Mouse (Mus musculus) E14TG2a.4 (cell line): ENCODE results near the gene Gm17662.

Experiments used
- H3K27me3 ChIP-seq: 2 replicates; pipeline ENCODE4 v1.6.1; 2014; ENCODE audit warnings: low read length, control low read depth; ENCODE audit not compliant: insufficient read depth
- H3K36me3 ChIP-seq: 2 replicates; pipeline ENCODE4 v1.6.1; 2014; ENCODE audit warnings: low read length, control low read depth; ENCODE audit not compliant: insufficient read depth
- H3K4me1 ChIP-seq: replicated peaks from 2 replicates; pipeline ENCODE4 v1.6.1; 2014; ENCODE audit warnings: low read depth, low read length, control low read depth
- H3K4me3 ChIP-seq: replicated peaks from 2 replicates; pipeline ENCODE4 v1.5.1; 2014; ENCODE audit warnings: mild to moderate bottlenecking, low read length
- H3K9me3 ChIP-seq: 2 replicates; pipeline ENCODE4 v1.6.1; 2014; ENCODE audit warnings: low read length, control low read depth
- CTCF ChIP-seq: conservative IDR thresholded peaks from 2 replicates; pipeline ENCODE4 v1.5.1; 2014; ENCODE audit warnings: low read length
- NANOG ChIP-seq: IDR thresholded peaks from 2 replicates; pipeline ENCODE4 v1.6.1; 2014; ENCODE audit warnings: borderline replicate concordance, low read length, mixed read lengths
- POU5F1 ChIP-seq: IDR thresholded peaks from 2 replicates; pipeline ENCODE4 v1.6.1; 2014; ENCODE audit warnings: low read length, borderline replicate concordance

The Gm17662 gene

DNA sequence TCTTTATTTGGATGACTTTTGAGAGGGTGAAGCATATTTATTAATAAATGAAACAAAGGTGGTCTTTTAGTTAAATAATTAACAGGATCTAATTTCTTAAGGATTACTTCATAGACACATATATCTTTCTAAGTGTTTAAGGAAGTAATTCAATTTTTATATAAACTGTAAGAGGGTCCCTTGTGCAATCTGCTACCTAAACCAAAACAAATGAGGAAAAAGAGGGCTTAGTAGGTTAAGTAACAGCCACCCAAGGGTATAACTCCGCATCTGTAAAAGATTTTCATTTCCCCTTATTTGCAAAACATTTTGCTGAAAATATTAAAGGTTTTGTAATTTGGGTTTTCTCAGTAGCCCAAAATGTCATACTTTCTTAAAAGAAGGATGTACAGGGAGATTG lies 7.3 kb downstream of the Gm17662 start:
- TF ChIP-seq POU5F1 = no peak
- TF ChIP-seq NANOG = no peak
- TF ChIP-seq CTCF = no peak
- Histone ChIP-seq H3K36me3 (no peaks in the 10 kb centered on the region), H3K27me3 (no peaks in the 10 kb centered on the region), H3K4me1 (no peaks in the 10 kb centered on the region), H3K4me3 (no peak overlapping the region), H3K9me3 (no peaks in the 10 kb centered on the region)

DNA sequence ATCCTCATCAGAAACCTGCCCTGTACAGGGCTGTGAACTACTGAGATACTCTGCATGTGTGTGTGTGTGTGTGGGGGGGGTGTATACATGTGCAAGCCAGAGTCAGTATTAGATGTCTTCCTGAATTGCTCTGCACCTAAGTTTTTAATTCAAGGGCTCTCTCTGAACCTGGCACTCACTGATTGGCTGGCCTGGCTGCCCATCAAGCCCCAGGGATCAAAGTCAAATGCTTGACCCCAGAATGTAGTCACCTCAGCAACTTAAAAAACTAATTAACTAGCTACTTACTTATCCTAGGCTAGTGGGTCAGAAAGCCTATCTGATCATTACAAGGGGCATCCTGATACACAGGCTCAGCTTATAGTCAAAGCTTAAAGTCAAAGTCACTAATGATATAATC lies 12.5 kb downstream of the Gm17662 start:
- no peaks in the 10 kb centered on the region for H3K27me3 ChIP-seq
- no peaks in the 10 kb centered on the region for H3K9me3 ChIP-seq
- TF ChIP-seq NANOG (no peak), CTCF (no peak), POU5F1 (no peak)
- no peak overlapping the region for H3K4me3 ChIP-seq
- H3K4me1 ChIP-seq = no peaks in the 10 kb centered on the region
- H3K36me3 ChIP-seq = no peaks in the 10 kb centered on the region

DNA sequence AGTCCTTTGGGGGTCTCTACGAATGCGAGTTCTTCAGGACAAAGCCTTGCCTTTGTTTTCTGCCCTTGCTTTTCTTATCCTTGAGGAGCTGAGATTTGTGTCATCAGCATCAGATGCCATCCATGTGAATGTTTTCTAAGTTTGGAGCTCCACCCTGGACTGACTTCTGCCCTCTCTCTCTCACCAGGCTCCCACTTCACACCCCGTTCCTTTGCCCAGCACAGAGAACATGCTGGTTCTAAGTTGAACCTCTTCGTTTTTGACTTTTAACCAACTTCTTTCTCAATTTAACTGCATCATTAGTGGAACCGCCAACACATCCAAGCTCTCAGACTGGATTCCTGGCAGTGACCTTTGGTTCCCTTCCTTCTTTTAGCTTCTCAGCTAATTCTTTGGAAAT lies 13.1 kb downstream of the Gm17662 start:
- Histone ChIP-seq H3K9me3 (no peaks in the 10 kb centered on the region), H3K27me3 (no peaks in the 10 kb centered on the region), H3K4me3 (no peak overlapping the region), H3K4me1 (no peaks in the 10 kb centered on the region), H3K36me3 (no peaks in the 10 kb centered on the region)
- TF ChIP-seq NANOG = no peak
- no peak for TF ChIP-seq CTCF
- TF ChIP-seq POU5F1 = no peak

DNA sequence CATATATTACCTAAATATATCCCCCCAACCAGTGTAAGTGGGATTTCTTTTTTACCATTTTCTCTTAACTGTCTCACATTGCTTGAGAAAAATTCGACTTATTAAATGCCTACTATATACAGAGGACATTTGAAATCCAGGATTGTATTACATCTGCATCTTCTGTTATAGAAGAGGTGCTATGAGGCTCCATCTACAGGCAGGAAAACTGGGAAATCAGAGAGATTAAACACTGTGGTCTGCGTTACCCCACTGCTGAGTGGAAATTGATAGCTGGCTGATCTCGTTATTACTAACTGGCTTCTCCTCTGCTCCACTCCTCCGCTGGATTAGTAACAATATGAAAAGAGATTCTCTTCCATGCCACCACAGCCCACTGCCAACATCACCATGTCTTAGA lies 18.7 kb downstream of the Gm17662 start:
- Histone ChIP-seq H3K4me3 (no peak overlapping the region), H3K4me1 (no peaks in the 10 kb centered on the region), H3K9me3 (no peaks in the 10 kb centered on the region), H3K27me3 (no peaks in the 10 kb centered on the region), H3K36me3 (no peaks in the 10 kb centered on the region)
- no peak for TF ChIP-seq CTCF
- TF ChIP-seq POU5F1 = no peak

DNA sequence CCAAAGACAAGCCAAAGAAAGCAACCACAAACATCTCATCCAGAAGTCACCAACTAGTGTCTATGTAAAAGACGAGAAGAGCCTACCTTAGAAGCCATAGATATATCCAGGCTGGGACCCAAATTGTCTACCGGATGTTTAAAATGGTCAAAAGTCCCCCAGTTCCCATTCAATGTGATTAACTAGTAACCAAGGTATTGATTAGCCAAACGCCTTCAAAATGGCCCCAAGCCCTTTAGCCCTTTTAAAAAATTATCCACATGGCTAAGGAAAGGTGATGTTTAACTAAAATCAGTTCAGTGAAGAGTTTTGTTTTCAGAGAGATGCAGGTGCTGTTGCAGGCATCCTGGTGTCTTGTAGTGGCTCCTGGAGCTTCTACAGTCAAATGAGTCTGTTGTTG lies 19.2 kb downstream of the Gm17662 start, which contains the start of gene C8a:
Gene C8a, minus strand, starts transcription at position 76 of the 400 bp plus-strand sequence.
- no peak within 1 kb of the TSS for H3K4me3 ChIP-seq
- no peaks in the 10 kb centered on the region for H3K4me1 ChIP-seq
- H3K36me3 ChIP-seq = no peaks in the 10 kb centered on the region
- H3K9me3 ChIP-seq = no peaks in the 10 kb centered on the region
- TF ChIP-seq NANOG (no peak), CTCF (no peak), POU5F1 (no peak)
- H3K27me3 ChIP-seq = no peaks in the 10 kb centered on the region

DNA sequence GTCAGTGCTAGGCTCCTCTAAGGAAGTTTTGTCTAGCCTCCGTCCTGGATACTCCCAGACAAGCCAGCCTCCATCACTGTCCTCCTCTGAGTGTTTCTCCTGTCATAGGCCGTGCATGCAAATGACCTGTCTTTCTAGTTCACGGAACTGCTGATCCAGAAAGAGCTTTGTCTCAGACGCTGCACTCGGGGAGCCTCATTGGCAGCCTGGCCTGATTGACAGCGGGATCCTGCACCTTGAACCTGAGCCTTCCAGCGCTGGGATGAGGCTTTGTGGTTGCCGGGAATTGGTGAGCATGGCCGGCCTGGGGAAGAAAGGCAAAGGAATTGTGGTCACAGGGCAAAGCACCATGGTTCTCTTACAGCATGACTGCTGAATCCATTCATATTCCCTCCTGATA lies 30.4 kb downstream of the Gm17662 start:
- no peak for TF ChIP-seq POU5F1
- no peak for TF ChIP-seq NANOG
- no peak for TF ChIP-seq CTCF
- Histone ChIP-seq H3K4me1 (no peaks in the 10 kb centered on the region), H3K27me3 (no peaks in the 10 kb centered on the region)

DNA sequence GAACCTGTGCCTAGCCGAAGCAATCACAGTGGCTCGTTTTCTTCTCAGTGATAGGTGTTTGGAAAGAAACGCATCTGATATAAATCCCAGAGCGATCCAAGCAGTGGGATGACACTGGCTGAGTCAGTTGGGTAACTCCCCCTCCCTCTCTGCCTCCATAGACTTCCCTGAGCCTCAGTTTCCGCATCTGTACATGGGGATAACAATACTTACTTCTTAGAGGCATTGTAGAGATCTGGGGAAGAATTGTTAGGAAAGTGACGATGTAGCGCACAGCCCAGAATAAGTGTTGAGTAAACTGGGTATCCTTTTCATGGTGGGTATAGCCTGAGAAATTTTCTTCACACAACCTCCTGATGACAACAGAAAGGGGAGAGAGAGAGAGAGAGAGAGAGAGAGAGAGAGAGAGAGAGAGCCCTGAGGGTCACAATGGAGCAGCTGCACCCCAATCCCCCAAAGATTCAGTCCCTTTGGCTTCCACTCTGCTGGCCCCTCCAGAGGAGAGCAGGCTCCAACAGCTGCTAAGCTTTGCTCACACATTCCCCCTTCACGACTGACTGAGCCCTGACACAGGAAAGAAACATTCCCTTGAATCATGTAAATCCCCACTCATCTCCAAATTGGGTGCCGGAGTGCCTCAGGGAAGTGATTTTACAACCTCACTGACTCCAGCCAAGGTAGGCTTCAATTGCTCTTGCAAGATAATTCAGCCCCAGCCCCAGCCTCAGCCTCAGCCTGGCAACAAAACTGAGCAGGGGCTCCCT lies 31.6 kb downstream of the Gm17662 start:
- no peaks in the 10 kb centered on the region for H3K9me3 ChIP-seq
- no peaks in the 10 kb centered on the region for H3K4me1 ChIP-seq
- no peaks in the 10 kb centered on the region for H3K27me3 ChIP-seq
- H3K36me3 ChIP-seq = no peaks in the 10 kb centered on the region
- TF ChIP-seq NANOG = no peak
- TF ChIP-seq CTCF = no peak
- no peak for TF ChIP-seq POU5F1
- no peak overlapping the region for H3K4me3 ChIP-seq

More for the DNA sequence above, 30.4 kb downstream of the Gm17662 start:
- Histone ChIP-seq H3K9me3 (no peaks in the 10 kb centered on the region), H3K36me3 (no peaks in the 10 kb centered on the region), H3K4me3 (no peak overlapping the region)

DNA sequence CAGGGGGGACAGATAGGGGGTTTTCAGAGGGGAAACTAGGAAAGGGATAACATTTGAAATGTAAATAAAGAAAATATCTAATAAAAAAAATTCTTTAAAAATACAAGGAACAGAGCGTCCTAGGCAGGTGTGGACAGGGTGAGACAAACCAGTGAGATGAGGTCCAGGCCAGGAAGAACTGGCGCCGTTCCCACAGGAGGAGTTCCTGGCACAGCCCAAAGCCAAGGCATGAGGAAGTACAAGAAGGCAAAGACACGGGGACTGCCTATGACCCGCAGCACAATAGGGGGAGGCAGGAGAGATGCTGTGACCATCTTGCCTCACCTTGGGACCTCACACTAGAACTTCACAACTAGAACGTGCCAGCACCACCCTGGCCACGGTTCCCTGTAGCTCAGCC lies 34.6 kb downstream of the Gm17662 start:
- Histone ChIP-seq H3K27me3 (no peaks in the 10 kb centered on the region), H3K4me1 (no peaks in the 10 kb centered on the region)
- TF ChIP-seq NANOG (no peak), CTCF (no peak), POU5F1 (no peak)

DNA sequence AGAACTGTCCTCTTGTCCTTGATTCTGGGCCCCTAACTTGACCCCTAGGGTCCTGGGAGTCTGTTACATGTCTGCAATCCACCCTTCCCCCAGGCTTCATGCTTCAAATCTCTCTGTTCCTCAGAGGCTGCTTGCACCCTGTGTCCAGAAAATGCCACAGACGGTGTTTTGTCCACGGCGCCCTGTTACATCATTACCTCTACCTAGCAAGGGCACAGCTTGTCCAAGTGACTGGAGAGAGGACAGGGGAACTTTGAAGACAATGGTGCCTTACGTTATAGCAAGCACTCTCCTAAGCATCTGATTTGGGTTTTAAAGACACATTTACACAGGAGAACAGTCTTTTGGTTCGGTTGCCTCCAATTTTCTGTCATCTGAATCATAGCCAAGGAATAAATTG lies 36.5 kb downstream of the Gm17662 start:
- Histone ChIP-seq H3K9me3 (peaks cover 9% of the 10 kb centered on the region; the same call in 1 of the 2 replicates), H3K4me3 (no peak overlapping the region), H3K4me1 (no peaks in the 10 kb centered on the region), H3K36me3 (no peaks in the 10 kb centered on the region), H3K27me3 (no peaks in the 10 kb centered on the region)
- no peak for TF ChIP-seq NANOG
- TF ChIP-seq CTCF = no peak
- TF ChIP-seq POU5F1 = no peak

More for the DNA sequence above, 34.6 kb downstream of the Gm17662 start:
- H3K9me3 ChIP-seq = 0 out of 2 replicates have a peak, but pooled peaks cover under 1% of the 10 kb centered on the region
- H3K4me3 ChIP-seq = no peak overlapping the region
- no peaks in the 10 kb centered on the region for H3K36me3 ChIP-seq
